Mouse (Mus musculus): ENCODE results near the gene Hs3st5.

DNA sequence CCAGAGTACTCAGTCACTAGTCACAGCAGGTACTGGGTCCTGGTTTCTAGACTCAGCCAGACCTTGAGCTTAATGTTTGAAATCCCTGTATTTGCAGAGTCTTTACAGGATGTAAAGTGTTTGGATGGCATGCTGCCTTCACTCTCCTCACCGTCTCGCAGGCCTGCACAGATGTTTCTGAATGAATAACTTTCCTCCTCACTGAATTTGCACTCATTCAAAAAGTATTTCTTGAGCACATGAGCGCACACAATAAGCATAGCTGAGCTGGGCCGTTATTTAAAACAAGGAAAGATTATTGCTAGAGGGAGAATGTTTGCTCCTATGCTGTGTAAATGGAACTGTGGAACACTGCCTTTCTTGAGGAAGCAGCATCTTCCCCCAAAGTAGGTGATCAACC is 2.9 kb downstream of the Hs3st5 start:
- TF ChIP-seq CTCF (IDR thresholded peaks at IDR 0.05; ENCODE audit: low read depth) (no peak), EP300 (IDR thresholded peaks at IDR 0.05; ENCODE audit: low read depth) (no peak)

Measured in liver, embryonic 14.5 days (tissue).